Mouse (Mus musculus) heart, adult 10 weeks (tissue): ENCODE data around the gene Avil. TPM values are rescaled to one million over a fixed set of nuclear protein-coding genes. Genes with fewer than 3 reads are reported as not detected.

Source experiments
- polyA plus RNA-seq: library from polyadenylated mRNA; stranded (reverse); fragments of 350-450 nt; fragmentation: Illumina TruSeq; extraction: RNeasy Lipid Tissue Mini Kit (QIAGEN cat#74804); gene quantifications from one replicate; pipeline ENCODE4 v1.2.3, GENCODE M21; 2014; ENCODE audit warnings: low read depth, low replicate concordance

Gene Avil
- polyA plus RNA-seq: 0.94 TPM

DNA sequence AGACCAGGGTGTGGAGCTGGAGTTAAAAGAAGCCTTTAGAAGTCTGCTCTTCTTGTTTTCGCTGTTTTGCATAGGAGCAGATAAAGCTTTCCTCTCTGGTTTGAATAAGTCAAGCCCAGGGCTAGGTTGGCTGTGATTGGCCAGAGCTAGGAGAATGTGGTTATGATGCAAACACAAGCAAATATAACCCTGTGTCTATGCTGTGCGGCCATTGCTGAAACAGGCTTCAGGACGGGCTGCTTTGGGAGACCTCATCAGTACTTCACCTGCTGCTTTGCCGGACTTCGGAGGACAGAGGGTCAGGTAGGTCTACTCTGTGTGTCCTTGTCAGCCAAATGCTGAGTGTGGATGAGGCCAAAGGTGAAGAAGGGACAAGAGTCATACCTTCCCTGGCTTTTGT, at the start of gene Avil:
TSS of gene Avil (plus strand) at position 181 of the 400 bp plus-strand sequence.

DNA sequence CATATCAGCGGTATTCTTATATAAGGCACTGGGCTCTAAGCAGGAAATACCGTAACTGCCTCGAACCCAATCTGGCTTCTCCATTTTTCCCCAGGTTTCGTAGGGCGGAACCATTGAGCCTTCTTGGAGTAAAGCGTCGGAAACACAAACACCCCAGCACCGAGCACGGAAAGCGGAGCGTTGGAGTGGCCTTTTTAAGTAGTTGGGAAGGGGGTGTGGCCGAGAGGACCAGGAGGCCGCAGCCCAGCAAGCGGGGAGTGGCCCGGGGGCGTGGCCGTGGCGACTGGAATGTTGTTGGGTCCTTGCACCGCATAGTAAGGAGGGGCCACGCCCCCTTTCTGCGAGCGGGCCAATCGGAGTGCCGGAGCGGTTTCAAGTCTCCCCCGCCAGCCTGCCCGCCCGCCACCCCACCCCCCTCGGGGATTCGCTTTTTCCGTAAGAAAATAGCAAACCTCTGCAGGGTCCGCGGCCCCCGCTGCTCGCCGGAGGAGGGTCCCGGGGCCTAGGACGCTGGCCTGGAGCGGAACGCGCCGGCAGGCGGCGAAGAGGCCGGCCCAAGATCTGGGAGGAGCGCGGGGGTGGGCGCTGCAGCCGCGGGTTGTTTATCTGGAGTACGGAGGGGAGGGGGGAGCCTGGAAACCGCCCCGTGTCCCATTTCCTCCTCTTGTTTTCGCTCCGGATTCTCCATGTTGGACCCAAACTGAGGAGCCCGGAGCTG, 22.1 kb upstream of the Avil start, which contains the start of gene Ctdsp2:
TSS of gene Ctdsp2 (plus strand) at position 441 of the 718 bp plus-strand sequence.

DNA sequence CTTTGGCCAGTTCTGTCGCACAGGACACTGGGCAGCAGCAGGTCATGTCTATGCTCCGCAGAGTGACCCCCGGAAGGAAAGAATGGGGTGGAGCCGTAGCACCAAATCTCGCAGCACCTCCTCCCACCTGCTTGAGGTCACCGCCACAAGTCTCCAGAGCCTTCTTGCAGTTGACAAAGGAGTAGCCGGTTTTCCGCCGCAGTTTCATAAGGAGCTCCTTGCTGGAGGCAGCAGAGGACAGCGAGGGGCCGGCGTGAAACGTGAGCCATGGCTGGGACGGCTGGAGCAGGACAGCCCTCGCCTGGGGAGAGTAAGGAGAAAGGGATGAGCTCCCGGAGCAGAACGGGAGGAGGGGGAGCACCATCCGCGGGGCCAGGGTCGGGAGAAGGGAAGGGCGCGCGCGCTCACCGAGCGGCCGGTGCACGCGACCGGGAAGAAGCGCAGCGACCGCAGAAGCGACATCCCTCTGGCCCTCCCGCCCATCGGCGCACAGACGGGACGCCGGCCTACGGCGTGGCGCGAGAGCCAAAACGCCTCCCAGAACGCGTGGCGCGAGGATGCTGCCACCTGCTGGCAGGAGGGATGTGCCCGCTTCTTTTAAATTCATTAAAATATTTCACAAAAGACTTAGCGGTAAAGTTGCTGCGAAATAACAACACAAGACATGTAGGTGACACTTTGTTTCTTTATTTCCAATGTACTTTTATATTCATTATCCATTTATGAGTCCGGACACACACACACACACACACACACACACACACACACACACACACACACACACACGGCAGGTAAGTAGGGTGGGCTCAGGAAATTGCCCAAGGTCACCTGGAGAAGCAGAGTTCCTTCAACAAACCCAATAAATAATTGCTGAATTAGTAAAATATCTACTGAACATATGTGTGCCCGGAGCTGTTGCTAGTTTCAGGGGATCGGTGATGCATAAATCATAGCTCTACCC, 30.1 kb downstream of the Avil start, which contains the start of gene Tsfm:
TSS of gene Tsfm (minus strand) at position 505 of the 961 bp plus-strand sequence.

DNA sequence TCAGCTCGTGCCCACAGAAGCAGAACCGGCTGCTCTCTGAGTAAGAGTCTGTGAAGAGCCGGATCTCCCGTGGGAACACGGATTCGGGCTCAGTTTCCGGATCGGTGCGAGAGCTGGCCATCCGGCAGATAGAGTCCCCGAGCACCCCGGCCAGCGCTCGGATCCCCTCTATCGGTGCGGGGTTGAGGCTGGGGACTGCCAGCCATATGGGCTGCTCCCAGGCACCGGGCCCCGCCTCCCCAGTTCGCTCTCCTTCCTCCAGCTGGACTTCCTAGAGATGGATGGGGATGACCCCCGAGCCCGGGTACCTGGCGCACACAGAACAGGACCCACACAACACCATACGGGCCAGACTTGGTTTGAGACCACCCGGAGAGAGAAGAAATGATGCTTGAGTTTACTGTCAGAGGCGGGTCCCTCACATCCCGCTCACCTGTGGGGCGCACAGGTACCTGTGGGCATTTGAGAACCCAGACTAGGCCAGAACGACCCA, 40.8 kb downstream of the Avil start, which contains the start of the genes Mettl1 and Eef1akmt3:
TSS of gene Mettl1 (plus strand) at position 141 of the 493 bp plus-strand sequence.
TSS of gene Eef1akmt3 (minus strand) at position 240 of the 493 bp plus-strand sequence.

DNA sequence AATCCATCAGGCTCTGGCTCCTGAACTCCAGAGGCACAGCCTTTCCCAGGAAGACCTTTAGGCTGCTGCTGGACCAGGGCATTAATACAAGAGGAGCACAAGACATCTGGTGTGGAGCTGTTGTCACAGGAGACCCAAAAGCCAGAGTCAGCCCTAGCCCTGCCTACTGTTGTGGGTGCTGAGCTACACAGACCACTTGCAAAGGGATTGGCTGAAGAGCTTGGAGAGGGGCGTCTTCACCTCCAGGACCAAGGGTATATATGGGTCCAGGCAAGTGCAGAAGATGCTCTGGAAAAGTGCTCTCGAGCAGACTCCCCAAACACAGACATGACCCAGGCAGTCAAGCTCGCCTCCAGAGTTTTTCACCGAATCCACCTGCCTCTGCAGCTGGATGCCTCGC, 47.4 kb downstream of the Avil start, which contains the start of gene Cyp27b1:
TSS of gene Cyp27b1 (plus strand) at position 297 of the 400 bp plus-strand sequence.

DNA sequence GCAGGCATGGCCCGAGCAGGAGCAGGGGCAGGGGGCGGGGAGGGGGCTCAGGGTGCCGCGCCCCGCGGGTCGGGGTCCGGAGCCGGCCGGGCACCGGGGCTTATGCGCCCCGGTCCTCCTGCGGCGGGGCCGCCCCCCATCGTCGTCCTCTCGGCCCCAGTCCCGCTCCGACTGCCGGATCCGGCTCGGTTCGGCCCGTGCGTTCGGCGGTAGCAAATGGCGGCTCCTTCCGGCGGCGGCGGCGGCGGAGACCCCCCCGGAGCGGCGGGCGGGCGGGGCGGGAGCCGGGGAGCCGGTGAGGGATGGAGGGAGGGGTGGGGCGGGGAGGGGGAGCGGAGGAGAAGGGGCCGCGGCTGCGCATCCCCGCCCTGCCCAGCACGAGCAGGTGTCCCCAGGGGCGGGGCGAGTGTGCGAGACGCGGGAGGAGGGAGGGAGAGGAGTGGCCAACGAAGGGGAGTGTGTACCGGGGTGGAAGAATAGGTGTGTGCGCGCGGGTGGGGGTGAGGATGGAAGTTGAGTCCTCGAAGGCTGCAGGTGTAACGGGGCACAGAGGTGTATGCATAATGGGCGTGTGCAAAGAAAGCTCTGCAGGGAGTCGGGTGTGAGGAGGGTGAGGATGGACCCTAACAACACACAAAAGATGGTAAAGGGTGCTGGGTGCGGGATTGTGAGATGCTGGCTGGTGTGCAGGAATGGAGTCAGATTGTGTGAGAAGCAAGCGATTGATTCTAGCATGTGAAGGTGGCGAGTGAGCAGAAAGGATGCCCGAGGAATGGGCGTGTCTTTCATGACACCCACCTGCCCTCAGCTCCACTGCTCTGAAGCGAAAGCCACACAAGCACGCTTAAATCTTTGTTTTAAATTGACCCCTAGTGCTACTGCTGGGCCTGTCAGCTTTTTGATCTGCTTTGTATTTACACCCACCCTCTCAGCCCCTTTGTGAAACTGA, 59.7 kb downstream of the Avil start, which contains the start of gene March9:
TSS of gene March9 (minus strand) at position 217 of the 949 bp plus-strand sequence.

DNA sequence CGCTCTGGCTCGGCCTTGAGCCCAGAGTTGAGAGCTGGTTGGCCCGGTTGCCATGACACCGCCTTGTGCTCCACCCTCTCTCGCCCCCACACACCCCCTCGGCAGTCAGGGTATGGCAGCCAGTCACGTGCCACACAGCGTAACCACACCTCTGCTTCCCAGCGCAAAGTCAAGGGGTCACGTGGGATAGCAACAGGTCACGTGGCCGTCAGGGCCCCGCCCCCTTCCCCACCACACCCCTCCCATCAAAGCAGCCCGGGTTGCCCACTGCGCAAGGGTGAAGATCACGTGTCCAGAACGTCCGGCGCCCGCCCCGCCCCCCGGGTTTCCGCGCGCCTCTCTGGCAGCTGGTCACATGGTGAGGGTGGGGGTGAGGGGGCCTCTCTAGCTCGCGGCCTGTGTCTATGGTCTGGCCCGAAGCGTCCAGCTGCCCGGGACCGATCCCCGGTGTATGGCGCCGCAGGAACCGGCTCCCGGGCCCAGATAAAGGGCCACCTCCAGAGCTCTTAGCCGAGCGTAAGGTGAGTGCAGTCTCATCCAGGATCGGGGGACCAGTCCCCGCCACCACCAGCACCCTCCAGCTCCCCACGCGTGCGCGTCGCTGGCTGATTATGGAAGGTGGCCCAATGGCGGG, 62.8 kb downstream of the Avil start, which contains the start of gene Cdk4:
TSS of gene Cdk4 (plus strand) at position 296 of the 634 bp plus-strand sequence.

Other genes starting within 250 kb of the Avil start
- gene Atp23, start 99.4 kb upstream of the Avil start, polyA plus RNA-seq: 5.6 TPM
- 91.4 TPM for gene Ctdsp2, start 22.0 kb upstream of the Avil start, polyA plus RNA-seq
- gene Tsfm, start 30.1 kb downstream of the Avil start, polyA plus RNA-seq: 50.1 TPM
- gene Mettl1, start 40.7 kb downstream of the Avil start, polyA plus RNA-seq: 17.0 TPM
- gene Eef1akmt3, start 40.8 kb downstream of the Avil start, polyA plus RNA-seq: not detected
- not detected for gene Cyp27b1, start 47.5 kb downstream of the Avil start, polyA plus RNA-seq
- gene March9, start 59.5 kb downstream of the Avil start, polyA plus RNA-seq: 3.0 TPM
- 104 TPM for gene Cdk4, start 62.8 kb downstream of the Avil start, polyA plus RNA-seq
- gene Tspan31, start 69.6 kb downstream of the Avil start, polyA plus RNA-seq: 65.6 TPM
- 2.9 TPM for gene Agap2, start 74.6 kb downstream of the Avil start, polyA plus RNA-seq
- gene Os9, start 120.4 kb downstream of the Avil start, polyA plus RNA-seq: 36.6 TPM
- 1.5 TPM for gene B4galnt1, start 164.5 kb downstream of the Avil start, polyA plus RNA-seq
- gene Slc26a10, start 179.9 kb downstream of the Avil start, polyA plus RNA-seq: 26.9 TPM
- gene Arhgef25, start 189.4 kb downstream of the Avil start, polyA plus RNA-seq: 23.2 TPM
- gene Dtx3, start 195.0 kb downstream of the Avil start, polyA plus RNA-seq: 53.5 TPM
- 35.2 TPM for gene Pip4k2c, start 210.9 kb downstream of the Avil start, polyA plus RNA-seq